Mouse (Mus musculus): ENCODE measurements around the gene Inf2.

DNA sequence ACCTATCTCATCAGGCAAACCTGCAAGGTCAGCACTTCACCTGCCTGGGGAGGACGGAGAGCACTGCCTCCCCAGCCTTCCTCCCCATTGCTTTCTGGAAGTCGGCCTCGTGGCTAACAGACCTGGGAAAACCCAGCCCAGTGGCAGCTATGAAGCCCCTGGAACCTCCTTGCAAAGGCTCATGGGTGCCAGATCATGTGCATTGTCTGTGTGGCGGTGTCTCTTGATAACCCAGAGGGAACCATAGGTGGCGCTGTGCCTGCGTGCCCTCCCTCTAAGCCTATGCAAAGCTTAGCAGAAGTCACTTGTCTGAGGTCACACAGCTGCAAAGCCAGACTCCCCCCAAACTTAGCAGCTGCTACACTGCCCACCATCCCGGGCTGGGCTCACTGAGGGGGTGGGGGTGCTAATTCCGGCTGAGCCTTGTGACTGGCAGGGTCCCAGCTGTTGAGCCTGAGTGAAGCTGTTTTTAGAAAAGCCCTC is 29.4 kb downstream of the Inf2 start:
- no peak for TF ChIP-seq POLR2A (IDR thresholded peaks at IDR 0.05; ENCODE audit: insufficient read depth, low read length)
- peak; percentile 90 for TF ChIP-seq CTCF (IDR thresholded peaks at IDR 0.05; ENCODE audit: low read depth, low read length)
- peak; percentile 49; the same call in 1 of the 2 replicates for TF ChIP-seq EP300 (IDR thresholded peaks at IDR 0.05; ENCODE audit: insufficient read depth, low read depth, low read length)
